Mouse (Mus musculus) limb, embryonic 13.5 days (tissue): Measurements from ENCODE around the gene Slc12a3. TPM values are rescaled to one million over a fixed set of nuclear protein-coding genes. Genes with fewer than 3 reads are reported as not detected.

Experiments
- ATAC-seq: fragments of 200-750 bp; cut with Nextera tagmentation; 2 replicates; pipeline ENCODE4 v1.8.0; 2017; ENCODE audit warnings: low read depth, moderate number of reproducible peaks, moderate TSS enrichment; ENCODE audit not compliant: low FRiP score
- H3K27ac ChIP-seq: fragments of 300-500 bp; sonication (generic); 2 replicates; pipeline ENCODE4 v1.5.1; 2015; ENCODE audit warnings: inconsistent platforms, mild to moderate bottlenecking, moderate library complexity
- H3K27me3 ChIP-seq: fragments of 300-500 bp; sonication (generic); 2 replicates; pipeline ENCODE4 v1.6.1; 2015; ENCODE audit warnings: mild to moderate bottlenecking, inconsistent platforms
- H3K36me3 ChIP-seq: fragments of 300-500 bp; sonication (generic); 2 replicates; pipeline ENCODE4 v1.6.1; 2015; ENCODE audit warnings: inconsistent platforms, mild to moderate bottlenecking, moderate library complexity
- H3K4me1 ChIP-seq: fragments of 300-500 bp; sonication (generic); 2 replicates; pipeline ENCODE4 v1.6.1; 2015; ENCODE audit warnings: inconsistent platforms
- H3K4me2 ChIP-seq: fragments of 300-500 bp; sonication (generic); replicated peaks from 2 replicates; pipeline ENCODE4 v1.6.1; 2015; ENCODE audit warnings: inconsistent platforms, mild to moderate bottlenecking, moderate library complexity
- H3K4me3 ChIP-seq: fragments of 300-500 bp; sonication (generic); 2 replicates; pipeline ENCODE4 v1.5.1; 2015; ENCODE audit warnings: moderate library complexity, mild to moderate bottlenecking, inconsistent platforms
- H3K9ac ChIP-seq: fragments of 300-500 bp; sonication (generic); 2 replicates; pipeline ENCODE4 v1.6.1; 2015; ENCODE audit warnings: mild to moderate bottlenecking, inconsistent platforms
- H3K9me3 ChIP-seq: fragments of 300-500 bp; sonication (generic); 2 replicates; pipeline ENCODE4 v1.6.1; 2016; ENCODE audit warnings: inconsistent platforms
- WGBS: fragments of 180-500 bp; shearing (Covaris S2); methylation state at CpG from one replicate; pipeline ENCODE4 v1.1.7; 2015; 5-methylcytosine and 5-hydroxymethylcytosine counted together
- polyA plus RNA-seq: library from polyadenylated mRNA; unstranded; fragments of >200 nt; fragmentation: Nextera tagmentation; extraction: Ambion mirVana; gene quantifications from 2 replicates; pipeline ENCODE4 v1.2.1, GENCODE M21; 2015

Gene Slc12a3
- polyA plus RNA-seq: not detected in 2 replicates

DNA sequence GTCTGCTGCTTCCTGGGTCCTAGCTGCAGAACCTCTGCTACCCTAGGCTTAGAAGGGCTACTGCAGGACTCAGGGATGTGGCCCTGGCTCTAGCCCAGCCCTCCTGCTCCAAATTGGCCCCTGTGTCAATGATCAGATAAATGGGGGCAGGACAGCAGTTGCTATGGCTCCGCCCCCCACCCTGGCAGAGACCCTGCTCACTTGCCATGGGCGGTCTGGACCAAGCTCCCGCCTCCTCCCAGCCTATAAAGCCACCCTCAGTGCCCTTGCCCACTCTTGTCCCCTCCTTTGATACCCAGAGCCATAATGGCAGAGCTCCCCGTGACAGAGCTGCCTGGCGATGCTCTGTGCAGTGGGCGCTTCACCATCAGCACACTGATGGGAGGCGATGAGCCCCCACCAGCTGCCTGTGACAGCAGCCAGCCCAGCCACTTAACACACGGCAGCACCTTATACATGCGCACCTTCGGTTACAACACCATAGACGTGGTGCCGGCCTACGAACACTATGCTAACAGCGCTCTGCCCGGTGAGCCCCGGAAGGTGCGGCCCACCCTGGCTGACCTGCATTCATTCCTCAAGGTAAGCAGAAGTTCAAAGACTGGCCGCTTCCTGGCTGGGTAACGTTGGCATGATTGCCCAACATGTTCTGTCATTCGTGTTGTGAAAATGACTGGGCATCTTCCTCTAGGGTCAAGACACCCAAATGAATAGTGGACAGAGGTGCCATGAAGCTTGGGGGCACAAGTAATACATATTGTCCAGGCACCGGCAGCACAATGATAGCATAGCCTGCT lies at the start of gene Slc12a3:
Gene Slc12a3, plus strand, starts transcription at position 270 of the 797 bp plus-strand sequence.
- 0 out of 2 replicates have a peak, but pooled peaks cover 3% of the 10 kb centered on the region for H3K27me3 ChIP-seq
- H3K4me1 ChIP-seq: no peaks in the 10 kb centered on the region
- ATAC-seq: no peak
- H3K36me3 ChIP-seq: no peaks in the 10 kb centered on the region
- H3K27ac ChIP-seq: no peak within 1 kb of the TSS
- H3K4me2 ChIP-seq: no peak within 1 kb of the TSS
- H3K9ac ChIP-seq: no peak within 1 kb of the TSS
- WGBS: 82% methylated on average over 21 of the region's 21 CpGs
- H3K9me3 ChIP-seq: no peaks in the 10 kb centered on the region
- H3K4me3 ChIP-seq: no peak within 1 kb of the TSS

DNA sequence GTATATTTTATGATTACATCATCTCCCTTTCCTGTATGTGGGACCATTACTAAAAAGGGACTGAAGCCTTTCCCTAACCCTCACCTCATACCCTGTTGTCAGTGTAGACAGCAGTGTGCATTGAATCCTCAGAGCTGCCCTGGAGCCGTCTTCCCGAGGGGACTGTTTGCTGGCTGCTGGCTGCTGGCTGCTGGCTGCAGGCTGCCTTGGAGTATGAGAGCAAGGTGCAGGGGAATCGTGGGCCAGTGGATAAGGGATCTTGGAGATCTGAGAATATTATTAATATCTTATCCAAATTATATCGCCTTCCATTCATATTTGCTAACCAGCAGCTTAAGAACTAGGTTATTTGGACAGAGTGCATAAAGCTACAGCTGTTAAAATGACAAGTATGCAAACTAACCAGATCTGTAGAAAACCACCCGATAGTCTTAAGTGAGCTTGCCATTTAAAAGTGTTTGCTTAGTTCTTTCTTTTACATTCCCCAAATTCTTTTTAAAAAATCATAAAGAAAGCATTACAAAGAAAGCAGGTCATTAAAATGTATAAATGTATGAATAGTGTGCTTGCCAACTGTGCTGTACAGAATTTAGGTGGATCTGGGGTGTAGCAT lies 48.9 kb upstream of the Slc12a3 start:
- no peaks in the 10 kb centered on the region for H3K27me3 ChIP-seq
- 81% methylated on average over 5 of the region's 5 CpGs for WGBS
- ATAC-seq: no peak
- no peaks in the 10 kb centered on the region for H3K36me3 ChIP-seq
- H3K27ac ChIP-seq: no peak overlapping the region
- H3K9ac ChIP-seq: no peak overlapping the region
- no peak overlapping the region for H3K4me2 ChIP-seq
- no peaks in the 10 kb centered on the region for H3K9me3 ChIP-seq
- no peaks in the 10 kb centered on the region for H3K4me1 ChIP-seq
- H3K4me3 ChIP-seq: no peak overlapping the region

DNA sequence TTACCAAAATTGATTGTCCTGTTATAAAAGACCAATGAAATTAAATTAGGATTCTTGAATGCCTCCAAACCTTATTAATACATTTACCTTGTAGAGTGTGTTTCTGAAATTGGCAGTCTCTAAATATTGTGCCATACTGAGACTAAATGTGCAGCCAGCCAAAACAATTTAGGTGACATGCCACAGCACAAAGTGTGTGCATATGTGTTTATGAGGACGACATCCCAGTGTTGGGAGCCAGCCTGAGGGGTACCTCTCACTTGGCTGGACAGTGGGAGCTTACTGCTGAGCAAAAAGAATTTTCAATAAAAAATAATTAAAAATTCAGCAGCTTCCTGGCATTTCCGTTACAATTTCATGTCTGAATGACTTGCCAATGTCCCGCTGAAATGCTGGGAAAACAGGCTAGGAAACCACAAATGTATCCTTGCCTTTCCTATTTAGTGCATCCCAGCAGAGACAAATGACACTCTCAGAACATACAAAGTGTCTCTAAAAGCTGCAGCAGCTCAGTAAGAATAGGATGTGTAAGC lies 46.5 kb upstream of the Slc12a3 start:
- Histone ChIP-seq H3K4me1 (no peaks in the 10 kb centered on the region), H3K4me3 (no peak overlapping the region), H3K27ac (no peak overlapping the region), H3K27me3 (no peaks in the 10 kb centered on the region), H3K4me2 (no peak overlapping the region), H3K36me3 (no peaks in the 10 kb centered on the region), H3K9me3 (no peaks in the 10 kb centered on the region), H3K9ac (no peak overlapping the region)
- ATAC-seq: no peak
- 85% methylated on average over 3 of the region's 3 CpGs for WGBS

DNA sequence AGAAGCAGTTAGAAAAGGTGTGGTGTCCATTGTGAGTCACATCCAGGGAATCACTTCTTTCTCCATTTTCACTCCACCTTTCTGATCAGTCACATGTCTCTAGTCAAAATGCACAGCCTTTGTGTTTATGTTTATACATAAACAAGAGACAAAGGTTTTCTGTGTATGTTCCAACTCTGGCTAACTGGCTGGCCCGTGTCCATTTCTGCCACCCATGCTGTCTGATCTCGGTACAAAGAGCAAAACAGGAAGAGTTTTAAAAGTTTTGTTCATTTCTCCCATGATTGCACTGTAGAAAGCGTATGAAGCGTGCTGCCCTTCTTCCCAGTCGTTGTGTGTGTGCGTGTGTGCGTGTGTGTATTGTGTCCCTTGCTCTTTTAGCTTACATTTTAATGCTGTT lies 44.8 kb upstream of the Slc12a3 start:
- 93% methylated on average over 7 of the region's 7 CpGs for WGBS
- H3K4me3 ChIP-seq: no peak overlapping the region
- no peaks in the 10 kb centered on the region for H3K9me3 ChIP-seq
- H3K36me3 ChIP-seq: no peaks in the 10 kb centered on the region
- no peaks in the 10 kb centered on the region for H3K4me1 ChIP-seq
- no peak overlapping the region for H3K27ac ChIP-seq
- H3K27me3 ChIP-seq: no peaks in the 10 kb centered on the region
- H3K4me2 ChIP-seq: no peak overlapping the region
- ATAC-seq: no peak
- H3K9ac ChIP-seq: no peak overlapping the region

DNA sequence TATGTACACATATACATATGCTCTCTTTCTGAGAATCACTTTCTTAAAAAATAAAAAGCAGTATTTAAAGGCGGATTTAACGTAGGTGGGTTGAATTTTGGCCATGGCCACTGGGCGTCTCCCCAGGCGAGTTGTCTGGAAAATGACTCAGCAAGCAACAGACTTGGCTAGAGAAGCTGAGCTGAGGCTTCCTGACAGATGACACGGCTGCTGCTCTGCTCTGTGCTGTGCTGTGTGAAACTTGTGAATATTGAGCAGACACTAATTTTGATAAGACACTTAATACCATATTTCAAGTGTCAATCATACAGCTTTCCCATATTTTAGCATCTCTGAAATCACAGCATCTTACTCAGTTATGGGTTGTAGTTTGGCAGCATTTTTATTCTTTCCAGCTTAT lies 38.4 kb upstream of the Slc12a3 start:
- 87% methylated on average over 5 of the region's 5 CpGs for WGBS
- H3K27ac ChIP-seq: no peak overlapping the region

DNA sequence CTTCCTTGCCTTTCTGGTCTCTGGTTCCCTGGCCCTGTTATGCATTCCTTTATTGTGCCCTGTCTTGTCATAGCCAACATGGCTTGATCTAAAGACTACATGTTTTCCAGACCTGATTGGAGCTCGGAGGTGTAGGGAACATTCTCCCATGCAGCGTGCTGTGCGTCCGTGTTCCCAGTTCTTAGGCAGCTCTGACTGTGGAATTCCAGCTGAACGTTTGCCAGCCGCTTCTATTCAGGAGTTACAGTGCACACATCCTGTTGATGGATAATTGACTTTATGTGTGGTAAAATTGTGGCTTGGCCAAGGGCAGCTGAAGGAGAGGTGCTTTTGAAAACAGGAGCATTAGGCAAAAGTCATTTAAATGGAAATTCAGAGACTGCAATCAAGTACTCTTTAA lies 36.9 kb upstream of the Slc12a3 start:
- Histone ChIP-seq H3K4me1 (peaks cover 8% of the 10 kb centered on the region; the same call in 1 of the 2 replicates), H3K4me2 (no peak overlapping the region), H3K27ac (0 out of 2 replicates have a peak overlapping the region, but pooled peaks have one; percentile 1), H3K4me3 (no peak overlapping the region), H3K9ac (no peak overlapping the region), H3K27me3 (no peaks in the 10 kb centered on the region), H3K9me3 (no peaks in the 10 kb centered on the region), H3K36me3 (peaks cover 23% of the 10 kb centered on the region)
- ATAC-seq: no peak
- 58% methylated on average over 6 of the region's 6 CpGs for WGBS

More for the DNA sequence above, 38.4 kb upstream of the Slc12a3 start:
- Histone ChIP-seq H3K4me1 (peaks cover 8% of the 10 kb centered on the region; the same call in 1 of the 2 replicates), H3K4me3 (no peak overlapping the region), H3K9me3 (no peaks in the 10 kb centered on the region), H3K4me2 (no peak overlapping the region), H3K9ac (no peak overlapping the region), H3K36me3 (peaks cover 17% of the 10 kb centered on the region), H3K27me3 (no peaks in the 10 kb centered on the region)
- no peak for ATAC-seq

DNA sequence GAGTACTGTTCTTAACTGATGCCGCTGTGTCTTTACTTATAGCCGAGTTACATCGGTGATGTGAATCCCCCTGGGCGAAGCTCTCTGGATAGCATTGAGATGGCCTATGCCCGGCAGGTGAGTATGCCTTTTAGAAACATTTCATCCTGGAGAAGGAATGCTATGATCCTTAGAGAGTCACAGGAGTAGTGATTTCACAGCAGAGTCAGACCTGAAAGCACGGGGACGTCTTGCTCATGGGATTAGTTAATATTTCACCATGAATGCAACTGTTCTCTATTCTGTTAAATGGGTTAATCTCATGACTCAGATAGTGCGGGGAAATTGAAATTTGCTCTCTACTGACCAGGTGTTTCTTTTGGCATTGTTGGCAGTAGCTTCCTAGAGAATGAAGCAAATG lies 36.4 kb upstream of the Slc12a3 start:
- 88% methylated on average over 8 of the region's 8 CpGs for WGBS
- no peak overlapping the region for H3K4me3 ChIP-seq
- no peak for ATAC-seq

DNA sequence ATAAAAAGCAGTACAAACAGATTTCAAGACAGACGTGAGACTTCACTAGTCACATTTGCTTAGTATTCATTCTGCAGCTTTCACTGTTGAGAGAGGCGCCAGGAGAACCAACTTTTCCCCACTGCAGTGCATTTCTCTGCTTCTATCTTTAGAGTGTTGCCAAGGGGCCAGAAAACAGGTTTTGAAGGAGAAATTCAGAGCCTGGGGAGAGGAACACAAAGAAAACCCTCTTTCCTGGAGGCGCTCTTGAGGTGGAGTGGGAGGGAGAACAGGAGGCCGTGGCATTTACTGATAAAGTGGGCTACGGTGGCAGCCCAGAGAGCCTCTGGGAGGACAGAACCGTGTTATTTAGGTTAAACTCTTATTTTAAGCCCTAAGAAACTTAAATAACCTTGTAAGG lies 33.3 kb upstream of the Slc12a3 start:
- no peak overlapping the region for H3K4me2 ChIP-seq
- H3K9ac ChIP-seq: no peak overlapping the region
- H3K4me3 ChIP-seq: no peak overlapping the region
- no peak for ATAC-seq
- H3K27ac ChIP-seq: no peak overlapping the region
- H3K27me3 ChIP-seq: no peaks in the 10 kb centered on the region
- H3K36me3 ChIP-seq: peaks cover 34% of the 10 kb centered on the region
- H3K9me3 ChIP-seq: no peaks in the 10 kb centered on the region
- WGBS: 83% methylated on average over 6 of the region's 6 CpGs
- peaks cover 8% of the 10 kb centered on the region; the same call in 1 of the 2 replicates for H3K4me1 ChIP-seq

More for the DNA sequence above, 36.4 kb upstream of the Slc12a3 start:
- Histone ChIP-seq H3K4me2 (no peak overlapping the region), H3K27me3 (no peaks in the 10 kb centered on the region), H3K36me3 (peaks cover 28% of the 10 kb centered on the region), H3K9ac (no peak overlapping the region), H3K27ac (no peak overlapping the region), H3K9me3 (no peaks in the 10 kb centered on the region), H3K4me1 (peaks cover 8% of the 10 kb centered on the region; the same call in 1 of the 2 replicates)

DNA sequence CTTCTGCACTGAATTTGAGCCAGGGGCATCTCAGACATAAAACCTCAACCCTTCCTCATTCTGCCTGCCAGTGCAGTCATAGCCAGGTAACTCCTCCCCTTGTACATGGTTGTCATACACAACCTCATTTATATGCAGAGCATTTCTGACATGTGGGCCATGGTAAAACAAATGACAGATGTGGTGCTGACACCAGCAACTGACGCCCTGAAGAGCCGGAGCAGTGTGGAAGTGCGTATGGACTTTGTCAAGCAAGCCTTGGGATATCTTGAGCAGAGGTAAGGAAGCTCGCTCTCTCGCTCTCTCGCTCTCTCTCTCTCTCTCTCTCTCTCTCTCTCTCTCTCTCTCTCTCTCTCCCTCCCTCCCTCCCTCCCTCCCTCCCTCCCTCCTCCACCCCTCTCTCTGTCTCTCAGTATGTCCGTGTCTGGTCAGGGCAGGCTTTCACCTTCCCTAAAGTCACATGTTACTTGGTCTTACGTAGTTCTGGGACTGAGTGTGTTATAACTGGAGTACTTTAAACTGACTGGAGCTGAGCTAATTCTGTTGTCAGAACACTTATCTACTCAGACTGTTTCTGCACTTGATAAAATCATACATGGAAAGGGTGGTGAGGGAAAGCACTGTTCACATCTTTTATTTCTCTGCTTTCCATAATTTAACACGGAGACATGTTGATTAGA lies 32.5 kb upstream of the Slc12a3 start:
- H3K36me3 ChIP-seq: peaks cover 42% of the 10 kb centered on the region
- H3K27ac ChIP-seq: no peak overlapping the region
- H3K27me3 ChIP-seq: no peaks in the 10 kb centered on the region
- H3K4me2 ChIP-seq: no peak overlapping the region
- no peaks in the 10 kb centered on the region for H3K9me3 ChIP-seq
- no peak overlapping the region for H3K9ac ChIP-seq
- peaks cover 8% of the 10 kb centered on the region; the same call in 1 of the 2 replicates for H3K4me1 ChIP-seq
- no peak overlapping the region for H3K4me3 ChIP-seq
- ATAC-seq: no peak
- WGBS: 81% methylated on average over 8 of the region's 9 CpGs

DNA sequence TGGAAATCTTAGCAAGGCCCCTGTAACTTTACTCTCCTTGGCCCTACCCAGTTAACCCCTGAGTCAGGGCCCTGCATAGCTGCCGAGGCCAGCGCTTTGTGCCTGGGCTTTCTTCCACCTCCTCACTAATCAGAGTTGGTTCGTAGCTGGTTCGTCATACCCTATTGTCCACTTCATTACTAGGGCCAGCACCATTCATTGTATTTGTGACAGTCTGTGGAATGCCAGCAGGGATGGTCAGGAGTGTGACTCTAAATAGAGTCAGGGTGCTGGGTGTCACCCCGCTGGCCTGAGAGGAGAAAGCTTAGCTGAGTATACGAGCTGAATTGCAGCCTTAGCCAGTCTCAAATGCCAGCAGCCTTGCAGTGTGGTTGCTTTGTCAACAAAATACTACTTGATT lies 31.9 kb upstream of the Slc12a3 start:
- H3K27ac ChIP-seq: no peak overlapping the region

DNA sequence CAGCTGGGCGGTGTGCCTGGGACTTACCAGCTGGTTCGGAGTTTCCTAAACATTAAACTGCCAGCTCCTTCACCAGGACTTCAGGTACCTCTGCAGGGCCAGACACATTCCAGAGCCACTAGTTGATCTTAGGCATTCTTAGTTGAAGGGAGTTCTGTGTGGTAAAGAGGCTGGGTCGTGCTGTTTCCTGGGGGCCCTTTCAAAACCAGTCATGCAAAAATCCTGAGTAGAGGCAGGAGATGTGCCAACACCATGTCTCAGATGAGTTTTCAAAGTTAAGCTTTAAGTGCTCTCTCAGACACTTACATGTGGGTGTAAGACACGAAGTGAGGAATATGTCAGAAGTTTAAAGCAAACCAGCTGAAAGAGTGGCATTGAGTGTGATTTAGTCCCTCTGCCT lies 28.2 kb upstream of the Slc12a3 start:
- WGBS: 73% methylated on average over 4 of the region's 4 CpGs
- peaks cover 68% of the 10 kb centered on the region for H3K36me3 ChIP-seq

More for the DNA sequence above, 31.9 kb upstream of the Slc12a3 start:
- Histone ChIP-seq H3K4me1 (peaks cover 5% of the 10 kb centered on the region; the same call in 1 of the 2 replicates), H3K9me3 (no peaks in the 10 kb centered on the region), H3K4me2 (no peak overlapping the region), H3K4me3 (no peak overlapping the region), H3K9ac (no peak overlapping the region), H3K36me3 (peaks cover 48% of the 10 kb centered on the region), H3K27me3 (no peaks in the 10 kb centered on the region)
- no peak for ATAC-seq
- WGBS: 77% methylated on average over 6 of the region's 6 CpGs

DNA sequence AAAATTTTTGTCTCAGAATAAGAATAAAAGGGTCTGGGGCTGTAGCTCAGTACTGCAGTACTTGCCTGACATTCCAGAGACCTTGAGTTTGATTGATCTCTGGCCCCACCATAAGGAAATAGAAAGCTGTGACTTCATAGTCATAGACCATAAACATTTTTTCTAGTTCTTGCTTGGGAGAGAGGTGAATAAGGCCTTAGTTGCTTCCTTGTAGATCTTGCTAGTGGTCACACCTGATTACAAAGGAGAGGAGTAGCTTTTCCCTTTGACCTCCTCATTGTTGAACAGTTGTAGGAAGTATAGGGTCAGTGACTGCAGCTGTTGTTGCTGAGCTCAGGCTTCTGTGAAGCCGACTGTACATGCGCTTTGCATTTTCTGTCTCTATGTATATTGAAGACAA lies 24.6 kb upstream of the Slc12a3 start:
- Histone ChIP-seq H3K27ac (no peak overlapping the region), H3K4me3 (no peak overlapping the region), H3K27me3 (no peaks in the 10 kb centered on the region), H3K4me1 (no peaks in the 10 kb centered on the region), H3K9me3 (no peaks in the 10 kb centered on the region), H3K36me3 (peaks cover 84% of the 10 kb centered on the region), H3K9ac (no peak overlapping the region), H3K4me2 (no peak overlapping the region)
- ATAC-seq: no peak
- WGBS: 97% methylated on average over 2 of the region's 2 CpGs

More for the DNA sequence above, 28.2 kb upstream of the Slc12a3 start:
- Histone ChIP-seq H3K27ac (no peak overlapping the region), H3K4me2 (no peak overlapping the region), H3K9ac (no peak overlapping the region), H3K9me3 (no peaks in the 10 kb centered on the region), H3K4me1 (no peaks in the 10 kb centered on the region), H3K27me3 (no peaks in the 10 kb centered on the region), H3K4me3 (no peak overlapping the region)
- ATAC-seq: no peak
